ENCODE assay signal across 23 mouse cellular contexts in the genomic region with DNA sequence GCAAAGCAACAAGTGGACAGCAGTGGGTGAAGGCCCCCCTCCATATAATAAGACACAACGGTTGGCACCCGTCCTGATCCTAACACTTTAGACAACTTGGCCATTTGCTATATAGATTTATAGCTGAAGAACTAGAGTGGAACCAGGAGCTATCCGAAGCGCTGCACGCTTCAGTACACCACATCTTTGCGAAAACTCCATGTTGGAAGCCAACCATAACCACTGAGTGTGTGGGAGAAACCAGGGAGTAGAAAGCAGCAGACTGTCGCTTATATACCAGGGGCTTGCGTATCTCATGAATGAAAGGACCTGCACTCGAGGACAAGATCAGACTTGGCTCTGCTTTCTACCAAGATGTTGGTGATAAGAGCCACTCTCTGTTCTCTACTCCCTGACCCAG.
DNase-seq lines count a peak whose midpoint lies in the region; ATAC-seq lines count a peak whose summit lies in the region.
"Had no signal": no experiment of that assay in that cellular context is flagged by ENCODE, and none has a peak within 500 bp of the region (broad histone marks: within the 10 kb centered on the region; RNA-seq: fewer than 3 reads in every experiment).

No protein-coding gene starts in this region.

- H3K27me3 ChIP-seq in kidney, embryonic 14.5 days (ENCODE audit: control insufficient read depth, insufficient read depth, low read length): no peaks in the 10 kb centered on the region
- H3K27me3 ChIP-seq in embryonic facial prominence, embryonic 13.5 days: no peaks in the 10 kb centered on the region
- H3K27me3 ChIP-seq: CH12.LX; forebrain, embryonic 13.5 days; heart, embryonic 15.5 days; hindbrain, embryonic 13.5 days; Patski had no signal

- no peak overlapping the region for H3K4me3 ChIP-seq in kidney, embryonic 14.5 days (ENCODE audit: low read length)
- H3K4me3 ChIP-seq in embryonic facial prominence, embryonic 13.5 days: no peak overlapping the region
- H3K4me3 ChIP-seq: forebrain, embryonic 13.5 days; heart, embryonic 15.5 days; hindbrain, embryonic 13.5 days had no signal

- 43% methylated on average over 9 of the region's 9 CpGs for WGBS in kidney, embryonic 14.5 days
- WGBS in embryonic facial prominence, embryonic 13.5 days: 83% methylated on average over 9 of the region's 9 CpGs

- H3K9me3 ChIP-seq in kidney, embryonic 14.5 days (ENCODE audit: control insufficient read depth, low read length): no peaks in the 10 kb centered on the region
- H3K9me3 ChIP-seq in embryonic facial prominence, embryonic 13.5 days: no peaks in the 10 kb centered on the region
- H3K9me3 ChIP-seq: forebrain, embryonic 13.5 days; heart, embryonic 15.5 days; hindbrain, embryonic 13.5 days had no signal

- no peak for DNase-seq in kidney, adult 9 months
- DNase-seq in kidney, postnatal 4 days: peak; percentile 15 to 32
- no peak for DNase-seq in kidney, adult 8-10 months
- DNase-seq in layer of hippocampus, adult 9-11 months: no peak
- DNase-seq in right cerebral cortex, postnatal 10 days (ENCODE audit: low spot score in 2 of 2): no peak
- DNase-seq: adrenal gland, adult 2 months; adrenal gland, postnatal 25 days; cerebellum, adult 18-20 months; cerebellum, adult 9-11 months; cerebellum, postnatal 36 days; forebrain, postnatal 0 days; gastrocnemius, postnatal 36 days; heart, adult 18-20 months; heart, postnatal 14 days had no signal

- peak; percentile 89 for ATAC-seq in kidney, embryonic 14.5 days (ENCODE audit: low FRiP score, low TSS enrichment)
- ATAC-seq in embryonic facial prominence, embryonic 13.5 days (ENCODE audit: insufficient number of reproducible peaks, insufficient read depth, low FRiP score, low TSS enrichment, low read depth): no peak
- ATAC-seq: forebrain, embryonic 13.5 days; forebrain, postnatal 0 days; hindbrain, postnatal 0 days; Patski had no signal

- H3K4me1 ChIP-seq in kidney, embryonic 14.5 days (ENCODE audit: control insufficient read depth, insufficient read depth, low read length): peaks cover 12% of the 10 kb centered on the region
- peaks cover 42% of the 10 kb centered on the region for H3K4me1 ChIP-seq in embryonic facial prominence, embryonic 13.5 days

- H3K27ac ChIP-seq in kidney, embryonic 14.5 days (ENCODE audit: low read depth, low read length): no peak overlapping the region
- no peak overlapping the region; the same call in 1 of the 2 replicates for H3K27ac ChIP-seq in embryonic facial prominence, embryonic 13.5 days
- H3K27ac ChIP-seq: forebrain, embryonic 13.5 days; heart, embryonic 15.5 days; hindbrain, embryonic 13.5 days; hindbrain, postnatal 0 days had no signal

- no peak overlapping the region for H3K4me2 ChIP-seq in kidney, embryonic 14.5 days (replicated peaks; ENCODE audit: low read depth, low read length)
- H3K4me2 ChIP-seq in embryonic facial prominence, embryonic 13.5 days: peak overlapping the region; percentile 42
- H3K4me2 ChIP-seq: forebrain, embryonic 13.5 days; heart, embryonic 11.5 days; heart, embryonic 15.5 days; hindbrain, embryonic 13.5 days had no signal

- no peak overlapping the region for H3K9ac ChIP-seq in kidney, embryonic 14.5 days (ENCODE audit: low read depth, low read length)
- no peak overlapping the region for H3K9ac ChIP-seq in embryonic facial prominence, embryonic 13.5 days
- H3K9ac ChIP-seq: forebrain, embryonic 13.5 days; forebrain, postnatal 0 days; heart, embryonic 15.5 days; hindbrain, embryonic 13.5 days had no signal

- H3K36me3 ChIP-seq in kidney, embryonic 14.5 days (ENCODE audit: control insufficient read depth, insufficient read depth, low read length): no peaks in the 10 kb centered on the region
- no peaks in the 10 kb centered on the region for H3K36me3 ChIP-seq in embryonic facial prominence, embryonic 13.5 days
- H3K36me3 ChIP-seq: heart, embryonic 15.5 days; hindbrain, embryonic 13.5 days had no signal

Comparison
In these comparisons a context has a peak if more than half of its experiments do, and no peak if none do; other contexts are left out.
1. DNase-seq: peak in kidney, postnatal 4 days (2 of 2); none in kidney, adult 9 months (single experiment), kidney, adult 8-10 months (0 of 2), layer of hippocampus, adult 9-11 months (single experiment) and right cerebral cortex, postnatal 10 days (0 of 2).